25 mouse cellular contexts compared by ENCODE assay signal in the genomic region with DNA sequence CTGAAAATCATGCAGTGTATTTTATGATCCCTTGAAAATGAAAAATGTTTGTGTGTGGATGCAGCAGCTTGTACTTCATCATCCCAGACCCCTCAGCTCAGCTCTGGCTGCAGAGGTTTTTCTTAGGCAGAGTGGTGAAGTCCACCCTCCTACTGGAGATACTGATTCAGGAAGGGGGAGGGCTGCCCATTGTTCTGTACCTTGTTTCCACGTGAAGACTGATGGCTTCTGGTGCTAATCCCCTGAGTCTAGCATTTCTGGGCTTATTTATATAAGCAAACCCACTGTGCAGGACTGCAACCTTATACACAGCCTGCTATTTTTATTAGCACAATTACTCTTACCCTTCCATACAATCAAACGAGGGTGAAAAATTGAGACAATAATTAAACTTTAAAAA.
DNase-seq lines count a peak whose midpoint lies in the region; ATAC-seq and TF ChIP-seq lines count a peak whose summit lies in the region.
"Had no signal": no experiment of that assay in that cellular context is flagged by ENCODE, and none has a peak within 500 bp of the region (broad histone marks: within the 10 kb centered on the region; RNA-seq: fewer than 3 reads in every experiment).

No protein-coding gene starts in this region.

- no peak overlapping the region for H3K27ac ChIP-seq in hindbrain, embryonic 12.5 days
- H3K27ac ChIP-seq in hindbrain, embryonic 16.5 days (ENCODE audit: low read depth, low read length) = no peak overlapping the region
- 0 out of 2 replicates have a peak overlapping the region, but pooled peaks have one; percentile 17 for H3K27ac ChIP-seq in hindbrain, embryonic 14.5 days
- H3K27ac ChIP-seq in midbrain, embryonic 14.5 days (replicated peaks; ENCODE audit: low read depth, low read length) = no peak overlapping the region
- no peak overlapping the region for H3K27ac ChIP-seq in lung, postnatal 0 days (ENCODE audit: low read length)
- H3K27ac ChIP-seq: embryonic facial prominence, embryonic 10.5 days; forebrain, embryonic 10.5 days; gastrocnemius, adult 2 months; layer of hippocampus, adult 2 months; limb, embryonic 10.5 days; liver, embryonic 15.5 days; lung, embryonic 15.5 days; stomach, postnatal 0 days had no signal

- no peak overlapping the region for H3K4me3 ChIP-seq in hindbrain, embryonic 12.5 days
- no peak overlapping the region for H3K4me3 ChIP-seq in hindbrain, embryonic 16.5 days (ENCODE audit: low read length)
- no peak overlapping the region for H3K4me3 ChIP-seq in hindbrain, embryonic 14.5 days (replicated peaks; ENCODE audit: low read length)
- H3K4me3 ChIP-seq in midbrain, embryonic 14.5 days (replicated peaks; ENCODE audit: low read depth, low read length) = no peak overlapping the region
- no peak overlapping the region for H3K4me3 ChIP-seq in lung, postnatal 0 days (ENCODE audit: low read depth, low read length)
- H3K4me3 ChIP-seq: embryonic facial prominence, embryonic 10.5 days; forebrain, embryonic 10.5 days; gastrocnemius, adult 2 months; layer of hippocampus, adult 2 months; limb, embryonic 10.5 days; liver, embryonic 15.5 days; lung, embryonic 15.5 days; myocyte had no signal

- no peak overlapping the region for H3K9ac ChIP-seq in hindbrain, embryonic 12.5 days
- H3K9ac ChIP-seq in hindbrain, embryonic 16.5 days (ENCODE audit: low read depth, low read length) = no peak overlapping the region
- H3K9ac ChIP-seq in hindbrain, embryonic 14.5 days = no peak overlapping the region
- no peak overlapping the region for H3K9ac ChIP-seq in midbrain, embryonic 14.5 days (replicated peaks; ENCODE audit: low read length)
- no peak overlapping the region for H3K9ac ChIP-seq in lung, postnatal 0 days (replicated peaks; ENCODE audit: low read depth)
- H3K9ac ChIP-seq: liver, embryonic 15.5 days; lung, embryonic 15.5 days had no signal

- H3K36me3 ChIP-seq in hindbrain, embryonic 12.5 days = no peaks in the 10 kb centered on the region
- no peaks in the 10 kb centered on the region for H3K36me3 ChIP-seq in hindbrain, embryonic 16.5 days (ENCODE audit: control insufficient read depth, insufficient read depth, low read length)
- no peaks in the 10 kb centered on the region for H3K36me3 ChIP-seq in hindbrain, embryonic 14.5 days (replicated peaks; ENCODE audit: control insufficient read depth, insufficient read depth)
- no peaks in the 10 kb centered on the region for H3K36me3 ChIP-seq in midbrain, embryonic 14.5 days (ENCODE audit: control insufficient read depth, insufficient read depth, low read length)
- no peaks in the 10 kb centered on the region for H3K36me3 ChIP-seq in lung, postnatal 0 days (ENCODE audit: insufficient read depth, low read length)
- H3K36me3 ChIP-seq: embryonic facial prominence, embryonic 10.5 days; forebrain, embryonic 10.5 days; limb, embryonic 10.5 days; liver, embryonic 15.5 days; lung, embryonic 15.5 days had no signal

- TF ChIP-seq CTCF in lung, postnatal 0 days (IDR thresholded peaks at IDR 0.05) = no peak

- WGBS in hindbrain, embryonic 12.5 days = 22% methylated on average over 2 of the region's 2 CpGs
- WGBS in hindbrain, embryonic 16.5 days = 28% methylated on average over 2 of the region's 2 CpGs
- 35% methylated on average over 2 of the region's 2 CpGs for WGBS in hindbrain, embryonic 14.5 days
- WGBS in midbrain, embryonic 14.5 days = 25% methylated on average over 2 of the region's 2 CpGs
- 26% methylated on average over 2 of the region's 2 CpGs for WGBS in lung, postnatal 0 days

- peak; percentile 3 for DNase-seq in kidney, postnatal 10 days
- no peak for DNase-seq in kidney, adult 9 months
- DNase-seq in hindbrain, embryonic 14.5 days (ENCODE audit: low spot score) = no peak
- DNase-seq in midbrain, embryonic 14.5 days = peak; percentile 25
- DNase-seq in lung, postnatal 0 days (ENCODE audit: low spot score) = no peak
- DNase-seq: adrenal gland, adult 2 months; cerebellum, adult 18-20 months; cerebellum, postnatal 25 days; gastrocnemius, adult 2 months; heart, postnatal 36 days; kidney, postnatal 25 days; liver; lung, postnatal 4 days; right cerebral cortex, postnatal 14 days had no signal

- H3K27me3 ChIP-seq in hindbrain, embryonic 12.5 days = no peaks in the 10 kb centered on the region
- H3K27me3 ChIP-seq in hindbrain, embryonic 16.5 days (replicated peaks; ENCODE audit: control insufficient read depth, insufficient read depth, low read length) = no peaks in the 10 kb centered on the region
- H3K27me3 ChIP-seq in hindbrain, embryonic 14.5 days (ENCODE audit: control insufficient read depth, insufficient read depth, low read length) = no peaks in the 10 kb centered on the region
- H3K27me3 ChIP-seq in midbrain, embryonic 14.5 days (ENCODE audit: control insufficient read depth, insufficient read depth, low read length) = no peaks in the 10 kb centered on the region
- no peaks in the 10 kb centered on the region for H3K27me3 ChIP-seq in lung, postnatal 0 days (replicated peaks; ENCODE audit: insufficient read depth, low read length)
- H3K27me3 ChIP-seq: liver, embryonic 15.5 days; lung, embryonic 15.5 days had no signal

- H3K4me1 ChIP-seq in hindbrain, embryonic 12.5 days = peaks cover 2% of the 10 kb centered on the region; the same call in 1 of the 2 replicates
- H3K4me1 ChIP-seq in hindbrain, embryonic 16.5 days (ENCODE audit: control insufficient read depth, insufficient read depth, low read depth, low read length) = no peaks in the 10 kb centered on the region
- no peaks in the 10 kb centered on the region for H3K4me1 ChIP-seq in hindbrain, embryonic 14.5 days (replicated peaks; ENCODE audit: control insufficient read depth, insufficient read depth, low read length)
- H3K4me1 ChIP-seq in midbrain, embryonic 14.5 days (ENCODE audit: control insufficient read depth, insufficient read depth, low read length) = 0 out of 2 replicates have a peak, but pooled peaks cover 2% of the 10 kb centered on the region
- no peaks in the 10 kb centered on the region for H3K4me1 ChIP-seq in lung, postnatal 0 days (ENCODE audit: insufficient read depth, low read depth, low read length)
- H3K4me1 ChIP-seq: liver, embryonic 15.5 days; lung, embryonic 15.5 days had no signal

- no peaks in the 10 kb centered on the region for H3K9me3 ChIP-seq in hindbrain, embryonic 12.5 days (replicated peaks)
- H3K9me3 ChIP-seq in hindbrain, embryonic 16.5 days (ENCODE audit: control insufficient read depth, low read length) = no peaks in the 10 kb centered on the region
- H3K9me3 ChIP-seq in hindbrain, embryonic 14.5 days (ENCODE audit: control insufficient read depth, low read length) = no peaks in the 10 kb centered on the region
- H3K9me3 ChIP-seq in midbrain, embryonic 14.5 days (ENCODE audit: control insufficient read depth, low read length) = no peaks in the 10 kb centered on the region
- no peaks in the 10 kb centered on the region for H3K9me3 ChIP-seq in lung, postnatal 0 days (ENCODE audit: low read length)
- H3K9me3 ChIP-seq: embryonic facial prominence, embryonic 10.5 days; forebrain, embryonic 10.5 days; limb, embryonic 10.5 days; liver, embryonic 15.5 days; lung, embryonic 15.5 days had no signal

- no peak overlapping the region for H3K4me2 ChIP-seq in hindbrain, embryonic 12.5 days (replicated peaks)
- H3K4me2 ChIP-seq in hindbrain, embryonic 16.5 days (ENCODE audit: low read length) = no peak overlapping the region
- H3K4me2 ChIP-seq in hindbrain, embryonic 14.5 days (replicated peaks) = no peak overlapping the region
- H3K4me2 ChIP-seq in midbrain, embryonic 14.5 days (ENCODE audit: low read length) = no peak overlapping the region
- no peak overlapping the region for H3K4me2 ChIP-seq in lung, postnatal 0 days (replicated peaks; ENCODE audit: low read depth, low read length)
- H3K4me2 ChIP-seq: liver, embryonic 15.5 days; lung, embryonic 15.5 days had no signal

- TF ChIP-seq EP300 in lung, postnatal 0 days (IDR thresholded peaks at IDR 0.05) = no peak

- ATAC-seq in hindbrain, embryonic 12.5 days (ENCODE audit: low FRiP score) = 0 out of 2 replicates have a peak, but pooled peaks have one; percentile 46
- ATAC-seq in hindbrain, embryonic 16.5 days = no peak
- no peak for ATAC-seq in hindbrain, embryonic 14.5 days (ENCODE audit: low FRiP score)
- ATAC-seq in midbrain, embryonic 14.5 days (ENCODE audit: low FRiP score, low TSS enrichment) = no peak
- no peak for ATAC-seq in lung, postnatal 0 days
- ATAC-seq: inflammation-experienced regulatory T-cells, adult 6 months had no signal

Comparison
In these comparisons a context has a peak if more than half of its experiments do, and no peak if none do; other contexts are left out.
1. DNase-seq: peak in kidney, postnatal 10 days (single experiment) and midbrain, embryonic 14.5 days (single experiment); none in kidney, adult 9 months (single experiment), hindbrain, embryonic 14.5 days (single experiment) and lung, postnatal 0 days (single experiment).